Mouse (Mus musculus) ES-Bruce4 (cell line): ENCODE data around the gene Kif26a.

Source experiments
- CTCF ChIP-seq: IDR thresholded peaks from one replicate; pipeline ENCODE4 v1.8.1; 2011; ENCODE audit warnings: low read depth, low read length
- POLR2A ChIP-seq: IDR thresholded peaks from one replicate; pipeline ENCODE4 v1.8.1; 2011; ENCODE audit warnings: low read length; ENCODE audit not compliant: insufficient read depth

GRCm38 (mm10) chr12:112164840-112165219, 18.8 kb downstream of the Kif26a start:
- TF ChIP-seq CTCF = no peak
- no peak for TF ChIP-seq POLR2A
